Mouse (Mus musculus) spleen, adult 2 months (tissue): Measurements from ENCODE around the gene Itsn1. TPM values are rescaled to one million over a fixed set of nuclear protein-coding genes. Genes with fewer than 3 reads are reported as not detected.

Source experiments
- DNase-seq, 2 experiments: peaks; one replicate each; pipeline versions ENCODE4 v3.0.0 to v3.0.0-alpha.2; 2012 to 2021; ENCODE audit warnings: low spot score in 2 of 2, low read depth in 1 of 2
- H3K27ac ChIP-seq: fragments of 200-500 bp; 2 replicates; pipeline ENCODE4 v1.5.1; 2012; ENCODE audit warnings: low read length, inconsistent platforms; ENCODE audit not compliant: insufficient read depth
- H3K27me3 ChIP-seq: fragments of 200-500 bp; 2 replicates; pipeline ENCODE4 v1.6.1; 2012; ENCODE audit warnings: mild to moderate bottlenecking, moderate library complexity, low read length, inconsistent platforms; ENCODE audit not compliant: control insufficient read depth, insufficient read depth
- H3K36me3 ChIP-seq: fragments of 200-500 bp; 2 replicates; pipeline ENCODE4 v1.6.1; 2012; ENCODE audit warnings: mild to moderate bottlenecking, low read length, inconsistent platforms; ENCODE audit not compliant: control insufficient read depth, insufficient read depth
- H3K4me1 ChIP-seq: fragments of 200-500 bp; 2 replicates; pipeline ENCODE4 v1.6.1; 2011; ENCODE audit warnings: inconsistent platforms; ENCODE audit not compliant: control insufficient read depth, insufficient read depth, insufficient read length
- H3K4me3 ChIP-seq: fragments of 200-500 bp; 2 replicates; pipeline ENCODE4 v1.5.1; 2011; ENCODE audit warnings: mild to moderate bottlenecking, inconsistent platforms; ENCODE audit not compliant: insufficient read depth, insufficient read length; ENCODE audit errors: extremely low read depth
- CTCF ChIP-seq: fragments of 200-500 bp; IDR thresholded peaks from 2 replicates; pipeline ENCODE4 v1.5.1; 2011; ENCODE audit warnings: mild to moderate bottlenecking, inconsistent platforms; ENCODE audit not compliant: insufficient read depth, insufficient read length, insufficient replicate concordance; ENCODE audit errors: extremely low read depth
- POLR2A ChIP-seq: fragments of 200-500 bp; IDR thresholded peaks from 2 replicates; pipeline ENCODE4 v1.6.1; 2011; ENCODE audit warnings: low read depth, low read length, inconsistent platforms
- WGBS: fragments of 180-500 bp; shearing (Covaris S2); methylation state at CpG from one replicate; pipeline ENCODE4 v1.1.7; 2018; 5-methylcytosine and 5-hydroxymethylcytosine counted together
- polyA plus RNA-seq: library from polyadenylated mRNA; depleted of rRNA; stranded (reverse); fragments of >200 nt; gene quantifications from 2 replicates; pipeline ENCODE4 v1.2.3, GENCODE M21; 2012

The Itsn1 gene
- polyA plus RNA-seq, 1 experiment: 36.0 TPM

DNA sequence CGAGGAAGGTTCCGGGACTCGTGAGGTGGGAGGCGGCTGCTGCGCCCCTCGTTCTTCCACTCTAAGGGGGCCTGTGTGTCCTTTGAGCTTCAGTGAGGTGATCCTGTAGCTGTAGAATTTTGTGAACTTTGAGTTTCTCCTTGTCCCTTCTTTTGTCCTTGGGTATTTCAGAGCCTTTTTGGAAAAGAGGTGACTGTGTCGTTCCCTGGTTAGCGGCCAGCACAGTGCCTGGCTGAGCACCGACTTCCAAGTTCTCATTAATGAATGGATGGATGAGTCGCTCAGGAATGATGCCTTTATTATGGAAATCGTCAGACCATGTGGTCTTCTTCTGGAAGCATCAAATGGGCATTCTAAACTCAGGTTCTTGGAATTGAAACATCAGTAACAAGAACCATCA lies 218.0 kb downstream of the Itsn1 start:
- DNase-seq: no peak
- Histone ChIP-seq H3K27me3 (no peaks in the 10 kb centered on the region), H3K36me3 (no peaks in the 10 kb centered on the region), H3K4me1 (no peaks in the 10 kb centered on the region), H3K4me3 (no peak overlapping the region), H3K27ac (no peak overlapping the region)
- TF ChIP-seq POLR2A (no peak), CTCF (no peak)
- 89% methylated on average over 11 of the region's 11 CpGs for WGBS

DNA sequence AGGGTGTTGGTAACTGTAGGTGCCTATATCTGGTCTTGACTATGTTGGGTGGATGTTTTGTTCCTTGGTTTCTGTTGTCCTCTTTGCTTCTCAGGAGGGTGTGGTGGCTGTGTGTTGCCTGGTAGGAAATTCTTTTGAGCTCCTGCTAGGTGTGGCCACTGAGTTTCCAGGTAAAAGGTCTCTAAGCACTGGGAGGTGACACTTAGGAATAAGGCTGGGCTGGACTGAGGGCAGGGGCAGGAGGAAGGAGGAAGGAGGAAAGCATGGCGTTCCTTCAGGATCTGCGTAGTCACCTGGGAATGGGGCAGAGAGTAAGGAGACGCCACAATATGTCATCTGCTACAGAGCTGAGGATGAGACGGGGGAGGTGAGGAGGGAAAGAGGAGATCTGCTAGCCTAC lies 224.9 kb downstream of the Itsn1 start:
- Histone ChIP-seq H3K36me3 (no peaks in the 10 kb centered on the region), H3K4me1 (no peaks in the 10 kb centered on the region), H3K27me3 (peaks cover 2% of the 10 kb centered on the region; the same call in 1 of the 2 replicates), H3K4me3 (no peak overlapping the region), H3K27ac (no peak overlapping the region)
- 90% methylated on average over 4 of the region's 4 CpGs for WGBS
- no peak for DNase-seq
- no peak for TF ChIP-seq CTCF
- TF ChIP-seq POLR2A: no peak

DNA sequence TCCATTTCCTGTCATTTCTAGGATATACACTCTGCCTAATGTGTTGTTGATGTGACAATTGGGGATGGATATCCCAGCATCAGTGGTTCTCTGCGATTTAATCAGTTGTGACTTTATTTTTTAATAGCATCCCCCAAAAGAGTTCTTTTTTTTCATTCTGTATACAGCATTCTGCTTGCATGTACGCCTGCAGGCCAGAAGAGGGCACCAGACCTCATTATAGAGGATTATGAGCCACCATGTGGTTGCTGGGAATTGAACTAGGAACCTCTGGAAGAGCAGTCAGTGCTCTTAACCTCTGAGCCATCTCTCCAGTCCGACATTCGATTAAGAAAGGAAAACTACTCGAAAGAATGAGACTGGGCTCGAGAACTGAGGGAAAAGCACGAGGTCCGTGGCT lies 225.7 kb downstream of the Itsn1 start:
- Histone ChIP-seq H3K27me3 (peaks cover 2% of the 10 kb centered on the region; the same call in 1 of the 2 replicates), H3K27ac (no peak overlapping the region), H3K36me3 (no peaks in the 10 kb centered on the region), H3K4me3 (no peak overlapping the region), H3K4me1 (no peaks in the 10 kb centered on the region)
- 88% methylated on average over 8 of the region's 8 CpGs for WGBS
- TF ChIP-seq POLR2A: no peak
- TF ChIP-seq CTCF: no peak
- DNase-seq: no peak

DNA sequence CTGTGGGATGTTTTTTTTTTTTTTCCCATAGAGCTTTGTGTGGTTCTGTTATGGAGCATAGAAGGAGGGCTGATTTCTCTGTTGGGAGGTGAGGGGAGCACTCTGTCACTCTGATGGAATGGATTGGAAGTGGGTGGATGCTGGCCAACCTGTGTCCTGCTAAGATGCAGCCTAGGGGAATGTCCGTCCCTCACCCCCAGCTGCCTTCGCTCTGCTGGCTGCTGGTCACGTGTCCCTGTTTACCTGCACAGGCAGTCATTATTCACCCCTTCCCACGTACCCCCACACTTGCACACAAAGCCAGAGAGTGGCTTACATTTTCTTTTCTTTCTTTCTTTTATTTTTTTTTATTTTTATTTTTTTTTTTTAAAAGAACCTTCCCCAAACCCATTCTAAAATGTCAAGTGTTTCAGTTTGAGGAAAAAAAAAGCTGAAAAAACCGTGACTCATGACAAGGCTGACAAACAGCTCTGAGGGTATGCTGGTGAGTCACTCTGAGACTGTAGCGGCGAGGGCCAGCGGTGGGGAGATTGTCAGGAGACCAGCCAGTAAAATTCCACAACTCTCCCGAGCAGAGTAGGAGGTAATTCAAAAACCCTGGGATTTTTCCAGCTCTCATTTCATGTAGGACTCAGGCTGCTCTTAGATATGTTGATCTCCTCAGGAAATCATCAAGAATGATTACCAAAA lies 233.3 kb downstream of the Itsn1 start:
- no peak for DNase-seq
- no peak for TF ChIP-seq POLR2A
- no peak for TF ChIP-seq CTCF
- H3K27me3 ChIP-seq: no peaks in the 10 kb centered on the region
- H3K36me3 ChIP-seq: no peaks in the 10 kb centered on the region
- WGBS: 52% methylated on average over 9 of the region's 9 CpGs
- H3K27ac ChIP-seq: no peak overlapping the region
- no peaks in the 10 kb centered on the region for H3K4me1 ChIP-seq
- no peak overlapping the region for H3K4me3 ChIP-seq

DNA sequence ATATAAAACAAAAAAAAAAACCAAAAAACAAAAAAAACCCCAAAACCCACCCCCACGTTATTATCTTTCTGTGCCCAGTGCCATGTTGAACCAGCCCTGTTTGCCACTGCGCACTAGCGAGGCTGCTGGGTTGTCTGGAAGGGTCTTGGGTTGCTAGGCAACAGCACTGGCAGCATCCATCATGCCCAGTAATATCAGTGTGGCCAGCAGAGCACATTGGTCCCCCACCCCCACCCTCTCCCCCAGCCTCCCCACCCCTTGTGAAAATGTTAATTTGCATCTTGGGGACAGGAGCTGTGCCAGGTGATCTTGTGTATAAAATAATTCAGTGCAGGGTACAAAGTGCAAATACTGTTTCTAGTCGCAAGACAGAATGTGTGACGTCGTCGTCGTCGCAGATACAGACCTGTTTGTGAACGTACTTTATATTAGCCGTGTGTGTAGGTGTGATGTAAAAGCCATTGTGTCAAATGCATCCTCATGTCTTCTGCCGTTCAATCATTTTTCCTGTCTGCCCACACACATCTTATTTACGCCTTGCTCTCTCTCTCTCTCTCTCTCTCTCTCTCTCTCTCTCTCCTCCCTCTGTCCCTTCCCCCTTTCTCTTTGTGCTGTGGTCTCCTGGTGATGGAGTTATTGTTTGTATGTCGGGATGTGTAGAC lies 233.9 kb downstream of the Itsn1 start:
- WGBS: 75% methylated on average over 14 of the region's 14 CpGs
- H3K27me3 ChIP-seq: no peaks in the 10 kb centered on the region
- no peaks in the 10 kb centered on the region for H3K4me1 ChIP-seq
- no peak for TF ChIP-seq POLR2A
- TF ChIP-seq CTCF: no peak
- no peak for DNase-seq
- H3K27ac ChIP-seq: no peak overlapping the region
- H3K4me3 ChIP-seq: no peak overlapping the region
- no peaks in the 10 kb centered on the region for H3K36me3 ChIP-seq

DNA sequence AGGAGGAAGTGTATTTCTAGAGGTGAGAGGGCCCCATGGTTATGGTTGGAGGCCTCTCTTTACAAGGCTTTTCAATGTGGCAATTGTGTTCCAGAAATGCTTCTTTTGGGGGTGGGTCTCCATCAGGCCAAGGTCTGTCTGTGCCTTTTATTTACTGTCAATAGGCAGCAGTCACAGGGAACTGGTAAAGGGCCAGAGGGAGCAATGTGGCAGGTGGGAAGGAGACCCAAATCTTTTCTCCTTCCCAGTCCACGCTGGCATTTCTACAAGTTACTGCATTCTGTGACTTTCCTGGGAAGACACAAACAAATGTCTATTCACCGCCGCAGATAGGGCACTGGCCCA lies 234.4 kb downstream of the Itsn1 start:
- H3K4me1 ChIP-seq: no peaks in the 10 kb centered on the region
- no peak for DNase-seq
- H3K4me3 ChIP-seq: no peak overlapping the region
- WGBS: 94% methylated on average over 3 of the region's 3 CpGs
- no peak for TF ChIP-seq CTCF
- TF ChIP-seq POLR2A: no peak
- H3K27me3 ChIP-seq: no peaks in the 10 kb centered on the region
- no peak overlapping the region for H3K27ac ChIP-seq
- H3K36me3 ChIP-seq: no peaks in the 10 kb centered on the region
